Mouse (Mus musculus) yolk sac, embryonic 10.5 days (tissue): ENCODE measurements around the gene Dock1.

Experiments
- DNase-seq: peaks from one replicate; pipeline ENCODE4 v3.0.0-alpha.2; 2017; ENCODE audit warnings: low spot score

Dock1 gene

GRCm38 (mm10) chr7:134961608-134962007, 291.2 kb downstream of the Dock1 start:
- DNase-seq = no peak

GRCm38 (mm10) chr7:134990244-134990643, 319.8 kb downstream of the Dock1 start:
- DNase-seq = no peak

GRCm38 (mm10) chr7:134990911-134991310, 320.5 kb downstream of the Dock1 start:
- DNase-seq = no peak

- DNase-seq = no peak
Measured at GRCm38 (mm10) chr7:134994983-134995382, 324.5 kb downstream of the Dock1 start.

DNA sequence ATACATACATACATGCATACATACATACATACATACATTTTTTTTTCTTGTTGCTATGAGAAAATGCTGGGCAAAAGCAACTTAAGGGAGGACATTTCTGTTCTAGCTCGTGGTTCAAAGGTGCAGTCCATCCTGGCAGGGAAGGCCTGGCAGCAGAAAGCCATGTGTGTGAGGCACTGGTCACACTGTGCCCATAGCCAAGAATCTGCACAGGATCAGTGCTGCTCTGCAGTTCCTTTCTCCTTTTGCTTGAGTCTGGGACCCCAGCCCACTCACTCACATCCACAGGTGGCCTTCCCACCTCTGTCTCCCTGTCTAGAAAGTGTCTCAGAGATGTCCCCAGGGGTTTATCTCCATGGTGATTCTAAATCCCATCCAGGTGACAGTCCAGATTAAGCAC, 331.8 kb downstream of the Dock1 start:
- no peak for DNase-seq

DNA sequence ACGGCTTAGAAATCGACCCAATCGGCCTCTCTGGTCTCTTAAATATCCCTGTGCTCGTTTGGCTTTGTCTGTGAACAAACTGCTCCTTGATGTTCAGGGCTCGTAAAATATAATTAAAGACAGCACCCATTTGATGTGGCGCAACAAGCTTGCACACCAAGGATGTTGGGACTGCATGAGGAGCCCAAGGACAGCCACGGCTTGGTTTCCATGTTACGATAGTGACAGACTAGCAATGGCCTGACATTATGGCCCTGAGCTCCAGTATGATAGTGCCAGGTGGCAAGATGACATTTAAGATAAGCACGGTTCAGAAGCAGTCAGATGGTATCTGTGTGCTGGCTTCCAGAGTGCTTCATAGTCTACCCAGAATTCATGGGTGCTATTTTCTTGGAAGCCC, 332.4 kb downstream of the Dock1 start:
- DNase-seq = no peak

DNA sequence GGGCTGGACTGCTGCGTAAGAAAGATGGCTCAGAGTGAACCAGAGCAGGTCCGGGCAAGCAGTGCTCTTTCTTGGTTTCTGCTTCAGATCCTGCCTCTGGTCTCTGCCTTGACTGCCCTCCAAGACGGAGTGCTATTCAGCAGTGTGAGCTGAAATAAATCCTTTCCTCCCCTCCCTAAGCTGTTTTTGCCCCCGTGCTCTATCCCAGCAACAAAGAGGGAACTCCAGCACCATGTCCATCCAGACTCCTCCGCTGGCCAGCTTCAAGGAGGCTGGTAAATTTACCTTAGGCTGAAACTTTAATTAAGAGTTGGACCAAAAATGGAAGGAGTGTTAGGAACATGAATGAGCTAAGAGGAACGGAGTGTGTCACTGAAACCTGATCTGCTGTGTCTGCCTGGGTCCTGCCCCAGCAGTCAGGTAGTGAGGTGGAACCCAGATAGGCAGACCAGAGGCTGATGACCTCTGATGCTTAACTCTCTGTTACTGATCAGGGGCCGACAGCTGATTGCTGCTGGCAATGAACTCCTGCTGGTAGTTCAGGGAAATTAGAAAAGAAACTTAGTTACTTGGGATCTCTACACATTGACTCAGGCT, 335.6 kb downstream of the Dock1 start:
- DNase-seq = no peak

DNA sequence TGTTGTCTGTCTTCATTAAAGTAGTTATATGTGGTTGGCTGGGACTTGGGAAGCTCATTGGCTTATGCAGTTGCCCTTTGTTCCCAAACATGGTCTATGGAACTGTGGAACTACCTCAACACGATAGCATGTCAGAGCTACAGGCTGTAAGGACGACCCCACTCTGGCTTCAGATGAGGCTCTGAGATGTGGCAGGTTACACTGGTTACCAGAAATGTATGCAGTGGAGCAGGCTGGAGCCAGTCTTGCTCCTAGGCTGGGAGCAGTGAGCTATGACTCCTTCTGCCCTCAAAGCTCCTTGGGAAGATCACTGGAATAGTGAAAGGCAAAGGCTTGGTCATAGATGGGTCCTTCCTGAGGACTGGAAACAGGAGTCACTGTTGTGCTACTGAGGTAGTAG, 337.6 kb downstream of the Dock1 start:
- DNase-seq = no peak

DNA sequence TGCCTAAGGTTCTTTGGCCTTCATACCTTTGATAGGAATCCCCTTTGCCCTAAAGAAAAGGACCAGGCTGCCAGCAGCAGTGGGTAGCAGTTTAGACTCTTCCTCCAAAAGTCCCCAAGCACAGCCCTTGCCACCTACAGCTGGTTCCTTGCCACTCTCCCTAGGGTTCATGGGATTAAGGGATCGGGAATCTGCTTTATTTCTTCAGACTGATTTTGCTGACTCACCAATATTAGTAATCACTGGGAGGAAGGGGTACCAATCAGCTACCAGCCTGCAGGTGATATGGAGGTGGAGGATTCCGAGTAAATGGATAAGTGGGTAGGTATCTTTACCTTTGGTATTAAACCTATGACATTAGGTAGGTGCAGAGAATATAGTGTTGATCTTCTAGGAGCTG, 340.5 kb downstream of the Dock1 start:
- no peak for DNase-seq

GRCm38 (mm10) chr7:135017531-135017930, 347.1 kb downstream of the Dock1 start:
- DNase-seq = no peak

GRCm38 (mm10) chr7:135020762-135021161, 350.3 kb downstream of the Dock1 start:
- no peak for DNase-seq

GRCm38 (mm10) chr7:135021544-135022100, 351.2 kb downstream of the Dock1 start:
- no peak for DNase-seq

DNA sequence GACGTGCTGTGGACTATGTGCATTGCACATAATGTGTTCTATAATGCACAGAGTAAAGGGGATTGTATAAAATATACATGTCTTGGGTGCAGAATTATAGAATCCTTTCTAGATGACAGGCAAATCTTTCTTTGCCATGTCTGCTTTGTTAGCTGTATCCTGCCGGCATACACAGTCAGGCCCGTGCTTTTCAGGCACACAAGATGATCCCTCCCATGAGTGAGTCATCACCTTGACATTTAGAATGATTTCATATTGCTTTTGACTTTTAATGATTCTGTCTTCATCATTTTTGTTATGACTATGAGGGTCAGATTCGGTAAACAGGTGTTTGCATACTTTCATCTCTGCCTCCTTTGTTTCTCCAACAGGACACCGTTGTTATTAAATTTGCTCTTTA, 354.1 kb downstream of the Dock1 start:
- no peak for DNase-seq

DNA sequence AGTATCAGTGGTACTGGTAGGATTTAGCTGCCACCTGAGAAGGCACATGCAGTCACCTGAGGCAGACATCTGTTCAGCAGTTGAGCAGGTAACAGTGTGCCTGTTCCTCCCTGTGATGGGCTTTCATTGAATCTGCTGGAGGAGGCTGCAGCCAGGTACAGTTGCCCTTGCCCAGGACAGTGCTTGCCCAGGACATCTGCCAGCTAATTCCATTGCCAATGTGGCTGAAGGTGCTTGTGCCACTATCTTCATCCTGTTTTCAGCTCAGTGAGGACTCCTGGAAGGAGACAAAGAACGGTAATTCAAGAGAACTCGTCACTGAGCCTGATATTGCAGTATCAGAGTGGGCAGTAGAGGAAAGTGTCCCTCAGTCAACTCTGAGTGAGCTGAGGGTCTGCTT, 358.3 kb downstream of the Dock1 start:
- DNase-seq = no peak

DNA sequence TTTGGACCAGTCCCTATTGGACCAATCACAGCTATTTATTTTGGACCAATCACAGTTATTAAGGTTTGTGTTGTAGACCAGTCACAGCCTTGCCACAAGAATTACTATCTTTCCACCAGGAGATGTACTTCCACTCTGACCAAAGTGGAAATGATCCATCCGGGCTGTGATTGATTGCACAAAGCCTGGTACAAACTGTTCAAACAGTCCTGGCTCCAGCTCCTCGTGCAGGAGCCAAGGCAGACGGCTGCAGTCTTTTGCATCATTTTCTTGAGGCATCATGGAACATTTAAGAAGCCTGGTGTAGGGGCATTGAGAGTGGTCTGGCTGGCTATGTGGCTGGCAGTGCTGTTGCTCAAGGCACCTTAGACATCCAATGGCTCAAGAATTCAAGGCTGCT, 358.7 kb downstream of the Dock1 start:
- DNase-seq = no peak

DNA sequence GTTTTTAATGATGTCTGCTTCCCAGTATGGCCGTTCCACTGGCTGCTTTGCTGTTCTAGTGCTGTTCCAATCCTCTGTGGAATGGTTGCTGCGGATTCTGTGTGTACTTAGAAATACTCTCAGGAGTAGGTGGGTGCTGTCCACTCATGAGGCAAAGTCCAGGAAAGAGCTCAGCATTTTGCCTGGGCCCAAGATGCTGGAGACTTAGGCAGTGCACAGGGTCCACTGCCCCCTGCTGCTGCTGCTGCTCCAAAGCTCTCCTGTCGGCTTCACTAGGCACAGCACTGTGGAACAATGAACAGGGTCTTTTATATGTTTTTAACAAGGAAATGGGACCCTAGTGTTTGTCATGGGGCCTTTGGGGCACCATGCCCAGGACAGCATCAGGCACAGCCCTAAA, 361.0 kb downstream of the Dock1 start:
- DNase-seq = no peak

DNA sequence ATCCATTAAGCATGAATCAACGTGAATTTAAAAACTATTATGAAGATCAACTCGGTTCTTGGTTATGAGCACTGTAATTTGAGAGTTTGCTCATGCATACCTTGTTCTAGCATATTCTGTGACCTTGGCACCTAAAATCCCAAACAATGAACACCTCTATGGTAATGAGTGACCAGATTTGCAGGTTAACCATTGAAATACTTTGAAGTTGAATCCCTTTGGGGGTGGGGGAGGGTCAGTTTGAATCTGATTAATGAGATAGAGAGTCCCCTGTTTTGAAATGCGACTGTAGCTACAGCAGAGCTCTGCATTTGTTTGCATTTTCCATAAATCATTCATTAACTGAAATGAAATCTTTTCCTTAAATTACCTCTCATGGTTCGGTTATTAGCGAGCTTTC, 364.4 kb downstream of the Dock1 start:
- no peak for DNase-seq

- no peak for DNase-seq
Measured at GRCm38 (mm10) chr7:135035651-135036050, 365.2 kb downstream of the Dock1 start.

GRCm38 (mm10) chr7:135038930-135039329, 368.5 kb downstream of the Dock1 start:
- DNase-seq = no peak

- no peak for DNase-seq
Measured at GRCm38 (mm10) chr7:135043931-135044765, 373.7 kb downstream of the Dock1 start.

DNA sequence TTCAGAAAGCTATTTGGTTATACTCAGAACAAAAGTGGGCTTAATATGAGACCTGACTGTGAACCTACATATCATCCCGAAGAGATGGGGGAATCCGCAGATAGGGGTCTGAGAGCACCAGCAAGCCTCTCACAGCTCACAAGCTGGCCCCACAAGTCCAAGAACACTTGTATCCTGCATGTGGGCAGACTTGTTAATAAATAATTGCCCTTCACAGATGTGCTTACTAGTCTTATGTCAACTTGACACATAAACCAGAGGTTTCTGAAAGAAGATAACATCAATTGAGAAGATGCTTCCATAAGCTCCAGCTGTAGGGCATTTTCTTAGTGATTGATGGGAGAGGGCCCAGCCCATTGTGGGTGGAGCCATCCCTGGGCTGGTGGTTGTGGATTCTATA, 379.0 kb downstream of the Dock1 start:
- no peak for DNase-seq

DNA sequence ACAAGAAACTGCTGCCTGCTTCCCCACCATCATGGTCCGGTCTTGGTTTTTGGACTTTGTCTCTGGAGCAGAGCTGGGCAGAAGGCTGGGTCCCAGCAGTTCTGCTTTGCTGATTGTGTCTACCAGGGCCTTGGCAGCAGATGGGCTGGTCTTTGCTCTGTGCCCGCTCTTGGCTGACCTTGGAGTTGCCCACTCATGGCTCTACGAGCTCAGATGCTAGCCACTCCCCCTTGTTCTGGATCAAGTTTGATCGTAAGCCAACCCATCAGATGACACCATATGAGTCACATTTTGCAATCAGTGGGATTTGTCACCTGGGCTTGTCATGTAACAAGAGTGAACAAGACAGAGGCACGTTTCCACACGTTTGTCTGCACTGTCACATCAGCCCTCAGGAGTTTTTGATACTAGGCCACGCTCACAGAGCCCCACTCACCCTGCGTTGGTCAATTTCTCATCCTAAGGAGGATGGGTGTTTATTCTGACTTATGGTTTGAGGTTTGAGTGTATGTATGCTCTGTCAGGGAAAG, 382.8 kb downstream of the Dock1 start:
- DNase-seq = no peak

DNA sequence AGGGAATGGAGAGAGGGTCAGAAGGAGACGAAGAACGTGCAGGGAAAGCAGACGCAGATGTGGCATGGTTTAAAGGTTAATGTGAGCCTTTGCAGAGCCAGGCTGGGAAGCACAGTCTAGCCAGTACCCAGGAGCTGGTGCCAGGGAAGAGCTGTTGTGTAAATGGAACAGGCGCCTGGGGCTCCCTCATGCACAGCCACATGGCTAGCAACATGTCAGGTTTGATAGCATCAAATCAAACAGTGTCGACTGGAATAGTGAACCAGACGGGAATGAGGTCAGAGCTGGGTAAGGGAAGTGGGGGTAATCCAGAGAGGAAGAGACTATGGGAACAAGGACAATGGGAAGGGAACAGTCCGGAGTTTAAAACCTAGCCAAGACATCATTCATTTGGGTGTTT, 384.2 kb downstream of the Dock1 start:
- DNase-seq = no peak
